ENCODE assay signal across 8 mouse cellular contexts in genomic region chr12:73341703-73342663, GRCm38 (mm10). TPM values are rescaled to one million over a fixed set of nuclear protein-coding genes. Genes with fewer than 3 reads are reported as not detected.
DNase-seq lines count a peak whose midpoint lies in the region; ATAC-seq and TF ChIP-seq lines count a peak whose summit lies in the region.

No protein-coding gene starts in this region.

- peaks cover 15% of the 10 kb centered on the region for H3K4me1 ChIP-seq in hindbrain, embryonic 12.5 days
- H3K4me1 ChIP-seq in limb, embryonic 14.5 days (ENCODE audit: control insufficient read depth, insufficient read depth, low read length), result peaks cover 20% of the 10 kb centered on the region

- 54% methylated on average over 14 of the region's 14 CpGs for WGBS in hindbrain, embryonic 12.5 days
- 18% methylated on average over 14 of the region's 14 CpGs for WGBS in limb, embryonic 14.5 days

- H3K27me3 ChIP-seq in hindbrain, embryonic 12.5 days, result no peaks in the 10 kb centered on the region
- H3K27me3 ChIP-seq in limb, embryonic 14.5 days (ENCODE audit: control insufficient read depth, insufficient read depth, low read length), result 0 out of 2 replicates have a peak, but pooled peaks cover 7% of the 10 kb centered on the region

- peaks cover 7% of the 10 kb centered on the region; the same call in 1 of the 2 replicates for H3K36me3 ChIP-seq in hindbrain, embryonic 12.5 days
- H3K36me3 ChIP-seq in limb, embryonic 14.5 days (ENCODE audit: control insufficient read depth, insufficient read depth, low read length), result no peaks in the 10 kb centered on the region

- no peak overlapping the region for H3K9ac ChIP-seq in hindbrain, embryonic 12.5 days
- peak overlapping the region; percentile 36 for H3K9ac ChIP-seq in limb, embryonic 14.5 days (ENCODE audit: low read depth, low read length, severe bottlenecking)

- DNase-seq in spleen, postnatal 36 days (ENCODE audit: low spot score in 2 of 2), result peak; percentile 13
- DNase-seq in spleen, adult 12 weeks (ENCODE audit: low spot score), result no peak
- peak; percentile 32 for DNase-seq in limb, embryonic 14.5 days (ENCODE audit: low spot score)
- DNase-seq in skeletal muscle tissue, adult 2 months (ENCODE audit: low read depth, low spot score), result peak; percentile 56
- DNase-seq in spleen, postnatal 10 days (ENCODE audit: low spot score in 2 of 2), result no peak
- no peak for DNase-seq in frontal cortex, postnatal 36 days (ENCODE audit: low spot score in 2 of 2)

- H3K4me3 ChIP-seq in hindbrain, embryonic 12.5 days, result no peak overlapping the region
- no peak overlapping the region for H3K4me3 ChIP-seq in limb, embryonic 14.5 days (replicated peaks; ENCODE audit: low read length)

- peak overlapping the region; percentile 26; the same call in 1 of the 2 replicates for H3K27ac ChIP-seq in hindbrain, embryonic 12.5 days
- H3K27ac ChIP-seq in limb, embryonic 14.5 days (replicated peaks; ENCODE audit: low read depth, low read length), result peak overlapping the region; percentile 79

- no peak overlapping the region for H3K4me2 ChIP-seq in hindbrain, embryonic 12.5 days (replicated peaks)
- H3K4me2 ChIP-seq in limb, embryonic 14.5 days (replicated peaks; ENCODE audit: low read depth, low read length, severe bottlenecking), result peak overlapping the region; percentile 15; the same call in 1 of the 2 replicates

- no peak for ATAC-seq in hindbrain, embryonic 12.5 days (ENCODE audit: low FRiP score)
- peak; percentile 60 for ATAC-seq in limb, embryonic 14.5 days (ENCODE audit: low FRiP score, low read depth)
- ATAC-seq in cerebellum, adult (ENCODE audit: insufficient number of reproducible peaks, low FRiP score, low TSS enrichment), result no peak

- no peaks in the 10 kb centered on the region for H3K9me3 ChIP-seq in hindbrain, embryonic 12.5 days (replicated peaks)
- no peaks in the 10 kb centered on the region for H3K9me3 ChIP-seq in limb, embryonic 14.5 days (ENCODE audit: control insufficient read depth, low read length)

- no peak for TF ChIP-seq POLR2A in limb, embryonic 14.5 days (IDR thresholded peaks at IDR 0.05; ENCODE audit: borderline replicate concordance, extremely low read depth, insufficient read depth, insufficient read length)

RNA-seq across cellular contexts. Expression of gene Slc38a6, which starts 55.4 kb away (rescaled TPM):
- polyA plus RNA-seq in hindbrain, embryonic 12.5 days (2016; fragmentation: Nextera tagmentation; extraction: Ambion mirVana), result 12.1 and 12.6 TPM in 2 replicates
- 37.6 and 47.3 TPM in 2 replicates for polyA plus RNA-seq in limb, embryonic 14.5 days (2012; rRNA removed)
- polyA plus RNA-seq in limb, embryonic 14.5 days (2014; fragmentation: Nextera tagmentation; extraction: Ambion mirVana), result 13.1 and 17.2 TPM in 2 replicates

RNA-seq across cellular contexts. Expression of gene Trmt5, which starts 55.5 kb away (rescaled TPM):
- polyA plus RNA-seq in hindbrain, embryonic 12.5 days (2016; fragmentation: Nextera tagmentation; extraction: Ambion mirVana), result 18.7 and 19.9 TPM in 2 replicates
- polyA plus RNA-seq in limb, embryonic 14.5 days (2012; rRNA removed), result 14.1 and 15.3 TPM in 2 replicates
- 14.5 and 16.6 TPM in 2 replicates for polyA plus RNA-seq in limb, embryonic 14.5 days (2014; fragmentation: Nextera tagmentation; extraction: Ambion mirVana)

Comparison
In these comparisons a context has a peak if more than half of its experiments do, and no peak if none do; other contexts are left out.
1. DNase-seq: peak in spleen, postnatal 36 days (2 of 2), limb, embryonic 14.5 days (single experiment) and skeletal muscle tissue, adult 2 months (single experiment); none in spleen, adult 12 weeks (single experiment), spleen, postnatal 10 days (0 of 2) and frontal cortex, postnatal 36 days (0 of 2).